Mouse (Mus musculus) forebrain, postnatal 0 days (tissue): ENCODE measurements around the gene Aqp11. TPM values are rescaled to one million over a fixed set of nuclear protein-coding genes. Genes with fewer than 3 reads are reported as not detected.

Experiments
- ATAC-seq: fragments of 200-750 bp; cut with Nextera tagmentation; 2 replicates; pipeline ENCODE4 v1.8.0; 2017; ENCODE audit warnings: mild to moderate bottlenecking, moderate library complexity
- DNase-seq: peaks from one replicate; pipeline ENCODE4 v3.0.0-alpha.2; 2015
- H3K27ac ChIP-seq: fragments of 300-500 bp; sonication (generic); 2 replicates; pipeline ENCODE4 v1.5.1; 2014; ENCODE audit warnings: low read depth, mild to moderate bottlenecking, antibody characterized with exemption, low read length, moderate library complexity, mixed read lengths
- H3K27me3 ChIP-seq: fragments of 300-500 bp; sonication (generic); 2 replicates; pipeline ENCODE4 v1.6.1; 2014; ENCODE audit warnings: mild to moderate bottlenecking, low read length, mixed read lengths; ENCODE audit not compliant: insufficient read depth
- H3K36me3 ChIP-seq: fragments of 300-500 bp; sonication (generic); 2 replicates; pipeline ENCODE4 v1.6.1; 2014; ENCODE audit warnings: mild to moderate bottlenecking, moderate library complexity; ENCODE audit not compliant: insufficient read depth
- H3K4me1 ChIP-seq: fragments of 300-500 bp; sonication (generic); 2 replicates; pipeline ENCODE4 v1.6.1; 2014; ENCODE audit warnings: antibody characterized with exemption; ENCODE audit not compliant: insufficient read depth
- H3K4me2 ChIP-seq: fragments of 300-500 bp; sonication (generic); 2 replicates; pipeline ENCODE4 v1.6.1; 2014; ENCODE audit warnings: low read depth, mild to moderate bottlenecking, moderate library complexity
- H3K4me3 ChIP-seq: fragments of 300-500 bp; sonication (generic); 2 replicates; pipeline ENCODE4 v1.5.1; 2014; ENCODE audit warnings: low read depth, low read length, mixed read lengths
- H3K9ac ChIP-seq: fragments of 300-500 bp; sonication (generic); 2 replicates; pipeline ENCODE4 v1.6.1; 2014; ENCODE audit warnings: mild to moderate bottlenecking
- H3K9me3 ChIP-seq: fragments of 300-500 bp; sonication (generic); 2 replicates; pipeline ENCODE4 v1.6.1; 2016; ENCODE audit warnings: low read length
- CTCF ChIP-seq: sonication (generic); IDR thresholded peaks from 2 replicates; pipeline ENCODE4 v1.5.1; 2016; ENCODE audit warnings: antibody characterized with exemption, control low read depth, low read depth
- WGBS: fragments of 180-500 bp; shearing (Covaris S2); extraction: QIAGEN DNeasy Blood & Tissue Kit; methylation state at CpG from one replicate; pipeline ENCODE4 v1.1.7; 2014; 5-methylcytosine and 5-hydroxymethylcytosine counted together
- polyA plus RNA-seq: library from polyadenylated mRNA; unstranded; fragments of >200 nt; fragmentation: Nextera tagmentation; extraction: Ambion mirVana; gene quantifications from 2 replicates; pipeline ENCODE4 v1.2.1, GENCODE M21; 2015
- total RNA-seq: library from RNA; depleted of rRNA; stranded (reverse); fragments of >200 nt; gene quantifications from 2 replicates; pipeline ENCODE4 v1.2.3, GENCODE M21; 2014

Gene Aqp11
- total and polyA plus RNA-seq, 2 experiments from 2014 or later: 8.3 to 22.4 TPM

DNA sequence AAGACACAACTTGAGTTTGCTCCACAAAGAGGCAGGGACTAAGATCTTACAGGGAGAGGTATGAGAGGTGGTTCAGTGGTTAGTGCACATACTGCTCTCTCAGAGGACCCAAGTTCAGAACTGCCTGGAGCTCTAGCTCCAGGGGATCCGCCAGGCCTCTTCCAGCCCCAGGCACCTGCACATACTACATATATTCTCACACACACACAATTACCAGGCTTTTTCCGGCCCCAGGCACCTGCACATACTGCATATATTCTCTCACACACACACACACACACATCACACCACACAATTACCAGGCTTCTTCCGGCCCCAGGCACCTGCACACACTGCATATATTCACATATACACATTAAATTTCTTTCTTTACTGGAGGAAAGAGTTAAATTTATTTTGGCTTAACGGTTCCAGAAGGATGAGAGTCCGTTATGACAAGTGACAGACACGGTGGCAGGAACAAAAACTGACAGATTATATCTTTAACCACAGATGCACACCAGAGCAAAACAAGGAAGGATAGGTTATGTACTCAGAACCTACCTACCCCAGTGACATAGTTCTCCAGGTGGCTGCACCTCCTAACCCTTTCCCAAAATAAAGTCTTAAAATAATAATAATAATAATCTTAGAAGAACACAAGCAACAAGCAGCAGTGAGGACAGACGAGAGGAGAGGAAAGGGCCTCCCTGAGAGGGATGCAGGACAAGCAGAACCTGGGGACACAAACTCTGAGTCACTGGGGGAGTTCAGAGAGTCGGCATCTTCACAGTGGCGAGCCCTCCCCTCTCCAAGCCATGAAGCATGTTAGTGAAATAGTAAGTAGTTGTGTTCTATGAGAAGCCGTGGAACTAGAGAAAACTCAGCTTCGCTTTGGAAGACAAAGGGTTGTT lies 14.2 kb downstream of the Aqp11 start:
- ATAC-seq: no peak
- no peak for DNase-seq
- 78% methylated on average over 11 of the region's 11 CpGs for WGBS
- Histone ChIP-seq H3K36me3 (peaks cover 14% of the 10 kb centered on the region), H3K27me3 (no peaks in the 10 kb centered on the region), H3K9ac (no peak overlapping the region), H3K4me2 (no peak overlapping the region), H3K4me1 (no peaks in the 10 kb centered on the region), H3K4me3 (no peak overlapping the region), H3K9me3 (no peaks in the 10 kb centered on the region), H3K27ac (no peak overlapping the region)
- TF ChIP-seq CTCF: no peak

DNA sequence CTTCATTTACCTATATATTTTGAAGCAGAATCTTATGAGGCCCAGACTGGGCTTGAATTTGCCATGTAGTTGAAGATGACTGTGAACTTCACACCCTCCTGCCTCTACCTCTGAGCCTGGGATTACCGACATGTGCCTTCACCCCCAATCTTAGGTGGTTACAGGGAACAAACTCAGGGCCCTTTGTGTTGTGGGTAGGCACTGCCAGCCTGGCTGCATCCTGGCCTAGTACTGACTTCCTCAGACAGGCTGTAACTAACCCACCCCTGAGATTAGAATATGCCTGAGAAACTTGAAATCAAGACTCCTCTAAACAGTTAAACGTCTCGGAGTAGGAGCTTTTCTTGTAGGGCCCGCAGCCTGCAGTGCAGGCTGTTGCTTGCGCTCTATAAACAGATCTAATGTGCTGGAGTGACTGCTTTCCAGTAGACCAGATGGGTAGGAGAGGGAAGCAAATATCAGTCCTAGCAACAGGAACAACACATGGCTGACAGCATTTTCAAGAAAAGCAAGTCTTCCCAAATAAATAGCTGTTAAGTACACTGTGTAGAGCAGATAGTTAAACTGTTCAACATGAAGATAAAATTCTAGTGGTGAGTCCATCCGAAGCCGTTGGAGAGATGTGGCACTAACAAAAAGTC lies 15.7 kb downstream of the Aqp11 start:
- peak; percentile 92 for ATAC-seq
- H3K36me3 ChIP-seq: peaks cover 28% of the 10 kb centered on the region
- TF ChIP-seq CTCF: no peak

DNA sequence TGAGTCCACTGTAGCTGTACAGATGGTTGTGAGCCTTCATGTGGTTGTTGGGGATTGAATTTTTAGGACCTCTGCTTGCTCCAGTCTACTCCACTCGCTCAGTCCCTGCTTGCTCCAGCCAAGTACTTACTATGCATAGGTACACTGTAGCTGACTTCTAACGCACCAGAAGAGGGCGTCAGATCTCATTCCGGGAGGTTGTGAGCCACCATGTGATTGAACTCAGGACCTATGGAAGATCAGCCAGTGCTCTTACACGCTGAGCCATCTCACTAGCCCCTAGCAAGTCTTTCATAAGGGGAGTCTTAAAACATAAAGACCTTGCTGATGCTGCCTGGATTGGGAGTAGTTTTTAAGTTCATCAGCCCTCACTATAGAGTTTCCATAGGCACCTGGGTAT lies 18.0 kb downstream of the Aqp11 start:
- no peak overlapping the region for H3K4me3 ChIP-seq
- H3K4me2 ChIP-seq: no peak overlapping the region
- no peak for ATAC-seq
- no peaks in the 10 kb centered on the region for H3K4me1 ChIP-seq
- no peak for TF ChIP-seq CTCF
- H3K27me3 ChIP-seq: no peaks in the 10 kb centered on the region
- no peaks in the 10 kb centered on the region for H3K9me3 ChIP-seq
- no peak overlapping the region for H3K27ac ChIP-seq
- H3K36me3 ChIP-seq: peaks cover 40% of the 10 kb centered on the region
- no peak for DNase-seq
- 85% methylated on average over 5 of the region's 5 CpGs for WGBS
- no peak overlapping the region for H3K9ac ChIP-seq

More for the DNA sequence above, 15.7 kb downstream of the Aqp11 start:
- no peak overlapping the region for H3K27ac ChIP-seq
- no peaks in the 10 kb centered on the region for H3K4me1 ChIP-seq
- no peak overlapping the region for H3K4me2 ChIP-seq
- no peak overlapping the region for H3K9ac ChIP-seq
- WGBS: 71% methylated on average over 7 of the region's 7 CpGs
- no peak overlapping the region for H3K4me3 ChIP-seq
- no peaks in the 10 kb centered on the region for H3K27me3 ChIP-seq
- H3K9me3 ChIP-seq: no peaks in the 10 kb centered on the region
- DNase-seq: peak; percentile 64

DNA sequence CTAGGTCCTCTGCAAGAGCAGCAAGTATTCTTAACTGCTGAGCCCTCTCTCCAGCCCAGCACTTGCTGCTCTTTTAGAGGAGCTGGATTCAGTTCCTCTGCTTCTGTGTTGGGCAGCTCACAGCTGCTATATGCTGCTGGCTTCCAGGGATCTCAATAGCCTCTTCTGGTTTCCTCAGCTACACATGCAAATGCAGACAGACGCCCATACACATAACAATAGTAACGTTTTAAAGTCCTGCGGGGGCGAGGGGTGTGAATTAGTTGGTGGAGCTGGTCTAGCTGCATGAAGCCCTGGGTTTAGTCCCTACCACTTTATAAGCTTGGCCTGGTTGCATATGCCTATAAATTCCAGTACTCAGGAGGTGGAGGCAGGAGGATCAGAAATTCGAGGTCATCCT lies 19.0 kb downstream of the Aqp11 start:
- H3K9ac ChIP-seq: no peak overlapping the region
- no peak overlapping the region for H3K4me2 ChIP-seq
- H3K27me3 ChIP-seq: no peaks in the 10 kb centered on the region
- H3K4me1 ChIP-seq: no peaks in the 10 kb centered on the region
- peaks cover 51% of the 10 kb centered on the region for H3K36me3 ChIP-seq
- 76% methylated on average over 5 of the region's 5 CpGs for WGBS
- no peak for TF ChIP-seq CTCF
- no peak overlapping the region for H3K27ac ChIP-seq
- 0 out of 2 replicates have a peak, but pooled peaks cover 5% of the 10 kb centered on the region for H3K9me3 ChIP-seq
- no peak overlapping the region for H3K4me3 ChIP-seq
- no peak for DNase-seq
- ATAC-seq: no peak

DNA sequence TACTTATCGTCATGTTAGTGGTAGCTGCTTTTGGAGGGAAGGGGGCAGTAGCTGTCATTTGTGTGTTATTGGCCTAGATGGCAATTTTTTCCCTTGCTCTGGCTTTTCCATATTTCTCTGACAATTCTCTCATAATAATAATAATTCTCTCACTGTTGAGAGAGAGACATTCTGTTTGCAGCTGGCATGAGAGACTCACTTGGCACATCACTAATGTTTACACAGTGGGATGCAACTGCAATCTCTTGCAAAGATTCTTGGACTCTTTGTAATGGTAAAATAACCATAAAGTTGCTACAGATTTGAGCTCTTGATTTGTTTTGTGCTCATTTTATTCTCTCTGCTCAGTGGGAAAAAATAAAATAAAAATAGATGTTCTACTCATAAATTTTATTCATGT lies 20.8 kb downstream of the Aqp11 start:
- Histone ChIP-seq H3K4me3 (no peak overlapping the region), H3K36me3 (peaks cover 62% of the 10 kb centered on the region), H3K27me3 (no peaks in the 10 kb centered on the region), H3K4me1 (no peaks in the 10 kb centered on the region), H3K9me3 (0 out of 2 replicates have a peak, but pooled peaks cover 5% of the 10 kb centered on the region), H3K4me2 (no peak overlapping the region), H3K9ac (no peak overlapping the region), H3K27ac (no peak overlapping the region)
- WGBS: 84% methylated on average over 1 of the region's 1 CpGs
- DNase-seq (no peak), ATAC-seq (no peak)
- no peak for TF ChIP-seq CTCF

DNA sequence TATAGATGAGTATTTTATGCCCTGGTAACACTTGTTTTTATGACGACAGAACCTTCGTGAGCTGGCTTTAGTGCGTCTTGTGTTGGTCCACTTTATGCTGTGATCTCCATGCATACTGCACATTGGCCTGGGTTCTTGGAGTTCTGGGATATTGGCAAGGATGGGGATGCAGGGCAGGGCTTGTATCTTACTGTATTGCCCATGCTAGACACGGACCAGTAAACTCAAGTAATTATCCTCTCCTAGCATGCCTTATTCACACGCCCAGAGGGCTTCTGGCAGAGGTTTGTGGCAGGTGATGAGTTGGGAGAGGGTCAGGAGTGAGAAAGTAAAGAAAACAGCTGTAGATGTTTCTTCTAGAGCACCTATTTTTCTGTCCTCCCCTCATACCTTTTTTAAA lies 23.4 kb downstream of the Aqp11 start:
- Histone ChIP-seq H3K9me3 (0 out of 2 replicates have a peak, but pooled peaks cover 5% of the 10 kb centered on the region), H3K27ac (no peak overlapping the region), H3K4me2 (no peak overlapping the region), H3K36me3 (peaks cover 68% of the 10 kb centered on the region), H3K4me3 (no peak overlapping the region), H3K4me1 (no peaks in the 10 kb centered on the region), H3K9ac (no peak overlapping the region), H3K27me3 (no peaks in the 10 kb centered on the region)
- WGBS: 96% methylated on average over 5 of the region's 5 CpGs
- DNase-seq (no peak), ATAC-seq (no peak)
- no peak for TF ChIP-seq CTCF

DNA sequence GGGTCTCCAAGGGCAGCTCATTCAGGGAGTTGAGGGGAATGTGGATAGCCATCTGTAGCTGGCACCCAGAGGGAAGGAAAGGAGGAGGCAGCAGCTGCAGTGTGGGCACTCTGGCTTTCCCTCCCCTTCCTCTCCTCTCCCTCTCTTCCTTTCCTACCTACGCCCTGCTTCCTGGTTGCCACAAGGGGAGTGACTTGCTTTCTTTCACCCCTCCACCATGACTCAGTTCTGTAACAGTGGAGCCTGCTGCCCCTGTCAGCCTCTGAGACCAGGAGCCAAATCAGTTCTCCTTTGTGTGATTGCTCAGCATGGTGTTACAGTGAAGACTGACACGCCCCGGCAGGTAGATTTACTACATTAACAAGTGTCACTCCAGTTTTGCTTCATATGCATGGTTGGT lies 28.9 kb downstream of the Aqp11 start:
- Histone ChIP-seq H3K4me1 (no peaks in the 10 kb centered on the region), H3K27me3 (no peaks in the 10 kb centered on the region), H3K9ac (no peak overlapping the region), H3K4me2 (no peak overlapping the region), H3K36me3 (peaks cover 21% of the 10 kb centered on the region), H3K9me3 (no peaks in the 10 kb centered on the region), H3K4me3 (no peak overlapping the region), H3K27ac (no peak overlapping the region)
- no peak for DNase-seq
- ATAC-seq: no peak
- TF ChIP-seq CTCF: no peak
- 88% methylated on average over 3 of the region's 3 CpGs for WGBS
